Mouse (Mus musculus): ENCODE measurements around the gene Sgsh. TPM values are rescaled to one million over a fixed set of nuclear protein-coding genes. Genes with fewer than 3 reads are reported as not detected.
A peak's percentile ranks its signal among the peaks of the same experiment; 100 is the strongest.
"Not testable (repeated sequence)": the region's sequence is repeated elsewhere in the genome, so short reads cannot be mapped to it uniquely, and the experiment has no call there.

Sgsh gene
- polyA plus RNA-seq, 1 experiment from 2014 or later, result 1.9 TPM

DNA sequence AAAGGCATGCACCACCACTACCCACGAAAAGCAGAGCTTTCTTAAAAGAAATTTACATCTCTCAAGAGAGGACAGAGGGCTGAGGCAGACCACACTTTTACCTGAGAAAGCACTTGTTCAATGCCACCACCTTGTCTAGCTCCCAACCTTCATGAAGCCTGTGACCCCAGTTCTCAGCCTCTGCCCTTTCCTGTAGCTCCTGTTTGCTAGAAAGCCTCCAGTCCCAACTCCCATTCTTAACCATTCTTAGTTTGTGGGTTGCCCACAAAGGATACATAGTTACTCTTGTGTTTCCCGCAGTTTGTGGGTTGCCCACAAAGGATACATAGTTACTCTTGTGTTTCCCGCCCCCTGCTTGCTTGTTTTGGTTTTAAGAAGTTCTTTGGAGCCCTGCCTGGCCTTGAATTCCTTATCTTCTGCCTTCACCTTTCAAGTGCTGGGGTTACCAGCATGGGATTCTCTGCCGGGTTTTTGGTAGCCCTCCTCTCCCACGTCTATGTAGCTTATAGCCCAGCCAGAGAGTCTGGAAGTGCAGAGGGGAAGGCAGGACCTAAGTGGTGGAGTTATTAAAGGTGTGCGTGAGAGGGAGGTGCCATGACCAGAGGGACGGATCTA is 36.2 kb upstream of the Sgsh start:
- 7% methylated on average over 7 of the region's 7 CpGs for WGBS (ENCODE audit: insufficient replicate concordance)
- Histone ChIP-seq H3K4me1 (replicated peaks) (peaks cover 70% of the 10 kb centered on the region), H3K9ac (no peak overlapping the region)

GRCm38 (mm10) chr11:119390271-119391231 is 35.2 kb upstream of the Sgsh start:
- Histone ChIP-seq H3K9ac (peak overlapping the region; percentile 51), H3K36me3 (replicated peaks) (no peaks in the 10 kb centered on the region), H3K4me3 (replicated peaks) (peak overlapping the region; percentile 80), H3K27me3 (peaks cover 36% of the 10 kb centered on the region), H3K27ac (replicated peaks) (peak overlapping the region; percentile 72), H3K4me2 (peak overlapping the region; percentile 97), H3K9me3 (replicated peaks) (no peaks in the 10 kb centered on the region), H3K4me1 (replicated peaks) (peaks cover 65% of the 10 kb centered on the region)
- peak; percentile 14; the same call in 1 of the 2 replicates for ATAC-seq (ENCODE audit: insufficient read depth)
- 1% methylated on average over 53 of the region's 53 CpGs for WGBS (ENCODE audit: insufficient replicate concordance)

More for the DNA sequence above, 36.2 kb upstream of the Sgsh start:
- Histone ChIP-seq H3K4me3 (replicated peaks) (peak overlapping the region; percentile 80), H3K4me2 (peak overlapping the region; percentile 97), H3K27ac (replicated peaks) (peak overlapping the region; percentile 72), H3K9me3 (replicated peaks) (no peaks in the 10 kb centered on the region), H3K36me3 (replicated peaks) (peaks cover 4% of the 10 kb centered on the region; the same call in 1 of the 2 replicates), H3K27me3 (peaks cover 36% of the 10 kb centered on the region)
- ATAC-seq (ENCODE audit: insufficient read depth), result peak; percentile 26

DNA sequence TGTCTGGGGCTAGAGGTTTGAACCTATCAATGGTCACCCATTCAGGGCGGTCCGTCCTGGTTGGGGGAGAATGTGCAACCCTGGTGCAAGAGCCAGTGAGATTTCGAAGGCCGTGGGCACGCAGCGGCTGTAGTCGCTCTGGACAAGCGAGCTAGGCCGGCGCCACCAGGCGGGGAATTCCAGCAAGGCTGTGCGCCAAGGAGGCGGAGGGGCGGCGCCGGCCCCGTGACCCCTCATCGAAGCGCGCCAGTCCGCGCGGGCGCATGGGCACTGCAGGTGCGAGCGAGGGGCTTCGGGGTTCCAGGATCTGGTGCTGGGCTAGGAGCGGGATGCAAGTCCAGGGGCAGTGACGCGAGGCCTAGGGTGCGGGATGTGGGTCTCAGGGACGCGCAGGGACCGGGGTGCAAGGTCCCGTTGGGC is 34.5 kb upstream of the Sgsh start:
- Histone ChIP-seq H3K27me3 (peaks cover 36% of the 10 kb centered on the region), H3K4me3 (replicated peaks) (peak overlapping the region; percentile 80), H3K36me3 (replicated peaks) (no peaks in the 10 kb centered on the region), H3K9ac (peak overlapping the region; percentile 51), H3K9me3 (replicated peaks) (no peaks in the 10 kb centered on the region), H3K27ac (replicated peaks) (peak overlapping the region; percentile 72), H3K4me2 (peak overlapping the region; percentile 97), H3K4me1 (replicated peaks) (peaks cover 59% of the 10 kb centered on the region)
- ATAC-seq (ENCODE audit: insufficient read depth), result peak; percentile 11; the same call in 1 of the 2 replicates
- WGBS (ENCODE audit: insufficient replicate concordance), result 0% methylated on average over 35 of the region's 35 CpGs

- 23% methylated on average over 3 of the region's 3 CpGs for WGBS (ENCODE audit: insufficient replicate concordance)
- H3K27ac ChIP-seq (replicated peaks); ATAC-seq (ENCODE audit: insufficient read depth); H3K9ac ChIP-seq; H3K36me3 ChIP-seq (replicated peaks); H3K9me3 ChIP-seq (replicated peaks); H3K4me2 ChIP-seq; H3K4me3 ChIP-seq (replicated peaks): not testable (repeated sequence)
- Histone ChIP-seq H3K4me1 (replicated peaks) (peaks cover 35% of the 10 kb centered on the region), H3K27me3 (peaks cover 36% of the 10 kb centered on the region)
Measured at GRCm38 (mm10) chr11:119387273-119387672, 31.9 kb upstream of the Sgsh start.

DNA sequence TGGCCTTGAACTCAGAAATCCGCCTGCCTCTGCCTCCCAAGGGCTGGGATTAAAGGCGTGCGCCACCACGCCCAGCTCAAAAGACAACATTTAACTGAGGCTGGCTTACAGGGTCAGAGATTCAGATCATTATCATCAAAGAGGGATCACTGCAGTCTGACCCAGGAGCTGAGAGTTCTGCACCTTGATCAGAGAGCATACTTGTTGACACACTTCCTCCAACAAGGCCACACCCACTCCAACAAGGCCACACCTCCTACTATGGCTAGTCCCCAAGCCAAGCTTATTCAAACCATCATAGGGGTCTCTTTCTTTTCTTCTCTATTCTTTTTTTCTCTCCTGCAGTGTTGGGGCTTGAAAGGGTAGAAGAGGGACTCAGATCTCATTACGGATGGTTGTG is 31.0 kb upstream of the Sgsh start:
- no peak overlapping the region for H3K4me3 ChIP-seq (replicated peaks)
- 78% methylated on average over 5 of the region's 5 CpGs for WGBS (ENCODE audit: insufficient replicate concordance)
- no peak for ATAC-seq (ENCODE audit: insufficient read depth)
- no peak overlapping the region for H3K4me2 ChIP-seq
- H3K4me1 ChIP-seq (replicated peaks), result peaks cover 25% of the 10 kb centered on the region
- H3K27me3 ChIP-seq, result peaks cover 36% of the 10 kb centered on the region
- no peaks in the 10 kb centered on the region for H3K9me3 ChIP-seq (replicated peaks)
- no peak overlapping the region for H3K27ac ChIP-seq (replicated peaks)
- no peaks in the 10 kb centered on the region for H3K36me3 ChIP-seq (replicated peaks)
- no peak overlapping the region for H3K9ac ChIP-seq

DNA sequence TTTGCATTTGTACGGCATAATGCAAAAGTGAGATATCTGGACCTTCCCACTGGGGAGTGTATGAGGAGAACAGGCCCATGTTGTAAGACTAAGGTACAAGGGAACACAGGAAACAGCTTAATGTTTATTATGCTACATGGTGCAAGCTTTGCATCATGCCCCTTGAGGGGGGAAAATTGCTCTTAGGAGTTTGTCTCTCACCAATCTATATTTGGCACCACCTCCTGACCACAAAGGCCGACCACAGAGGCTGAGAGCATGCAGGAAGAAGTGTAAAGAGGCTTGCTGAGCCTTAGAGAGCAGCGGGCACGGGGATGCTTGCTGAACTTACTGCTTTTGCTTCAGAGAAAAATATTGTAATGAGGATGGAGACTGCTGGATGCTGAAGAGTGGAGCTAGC is 29.6 kb upstream of the Sgsh start:
- no peak overlapping the region for H3K27ac ChIP-seq (replicated peaks)
- no peak overlapping the region for H3K4me2 ChIP-seq
- peaks cover 25% of the 10 kb centered on the region for H3K27me3 ChIP-seq
- no peak overlapping the region for H3K9ac ChIP-seq
- H3K4me1 ChIP-seq (replicated peaks), result peaks cover 13% of the 10 kb centered on the region
- no peak overlapping the region for H3K4me3 ChIP-seq (replicated peaks)
- H3K36me3 ChIP-seq (replicated peaks), result no peaks in the 10 kb centered on the region
- 17% methylated on average over 4 of the region's 4 CpGs for WGBS (ENCODE audit: insufficient replicate concordance)
- no peak for ATAC-seq (ENCODE audit: insufficient read depth)
- no peaks in the 10 kb centered on the region for H3K9me3 ChIP-seq (replicated peaks)

DNA sequence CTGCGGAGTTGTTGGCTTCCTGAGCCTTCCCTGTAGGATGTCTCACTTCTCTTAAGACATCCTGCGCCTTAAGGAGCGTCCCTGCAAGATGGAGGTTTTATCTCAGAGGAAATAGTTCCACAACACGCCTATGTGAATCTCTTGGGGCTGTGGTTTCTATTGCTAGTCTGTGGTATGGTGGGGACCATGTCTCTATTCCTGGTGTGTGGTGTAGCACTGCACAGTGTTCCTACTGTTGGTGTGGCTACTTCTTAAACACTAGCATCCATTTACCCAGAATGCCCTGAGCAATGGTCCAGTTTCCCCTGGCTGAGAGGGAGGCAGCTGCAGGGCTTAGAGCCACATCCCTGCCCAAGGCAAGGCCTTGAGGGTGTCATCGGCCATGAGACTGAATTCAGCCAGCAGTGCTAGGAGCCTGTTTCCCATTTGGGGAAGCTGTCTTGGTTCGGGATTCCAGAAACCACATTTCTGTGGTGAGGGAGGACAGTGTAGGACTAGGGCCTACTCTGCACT is 27.1 kb upstream of the Sgsh start:
- Histone ChIP-seq H3K9ac (no peak overlapping the region), H3K4me1 (replicated peaks) (peaks cover 2% of the 10 kb centered on the region), H3K4me2 (no peak overlapping the region), H3K27me3 (no peaks in the 10 kb centered on the region), H3K36me3 (replicated peaks) (no peaks in the 10 kb centered on the region), H3K4me3 (replicated peaks) (no peak overlapping the region), H3K9me3 (replicated peaks) (no peaks in the 10 kb centered on the region), H3K27ac (replicated peaks) (no peak overlapping the region)
- ATAC-seq (ENCODE audit: insufficient read depth), result peak; percentile 18; the same call in 1 of the 2 replicates
- 33% methylated on average over 6 of the region's 6 CpGs for WGBS (ENCODE audit: insufficient replicate concordance)

GRCm38 (mm10) chr11:119381631-119382337 is 26.4 kb upstream of the Sgsh start:
- Histone ChIP-seq H3K4me2 (no peak overlapping the region), H3K27ac (replicated peaks) (no peak overlapping the region), H3K27me3 (no peaks in the 10 kb centered on the region), H3K4me1 (replicated peaks) (peaks cover 3% of the 10 kb centered on the region), H3K9ac (no peak overlapping the region), H3K4me3 (replicated peaks) (no peak overlapping the region), H3K9me3 (replicated peaks) (no peaks in the 10 kb centered on the region), H3K36me3 (replicated peaks) (no peaks in the 10 kb centered on the region)
- WGBS (ENCODE audit: insufficient replicate concordance), result 52% methylated on average over 9 of the region's 9 CpGs
- ATAC-seq (ENCODE audit: insufficient read depth), result no peak

DNA sequence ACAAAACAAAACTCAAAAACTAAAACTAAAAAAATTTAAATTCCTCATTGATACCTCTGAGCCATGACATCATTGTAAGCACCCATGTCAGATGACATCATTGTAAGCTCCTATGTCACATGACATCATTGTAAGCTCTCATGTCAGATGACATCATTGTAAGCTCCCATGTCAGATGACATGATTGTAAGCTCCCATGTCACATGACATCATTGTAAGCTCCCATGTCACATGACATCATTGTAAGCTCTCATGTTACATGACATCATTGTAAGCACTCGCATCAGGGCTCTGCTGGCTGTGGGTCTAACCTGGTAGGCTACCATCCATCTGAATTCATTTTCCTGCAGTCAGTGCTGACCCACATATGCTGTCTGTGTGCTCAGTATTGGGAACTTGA is 23.2 kb upstream of the Sgsh start:
- WGBS (ENCODE audit: insufficient replicate concordance), result 78% methylated on average over 1 of the region's 1 CpGs

DNA sequence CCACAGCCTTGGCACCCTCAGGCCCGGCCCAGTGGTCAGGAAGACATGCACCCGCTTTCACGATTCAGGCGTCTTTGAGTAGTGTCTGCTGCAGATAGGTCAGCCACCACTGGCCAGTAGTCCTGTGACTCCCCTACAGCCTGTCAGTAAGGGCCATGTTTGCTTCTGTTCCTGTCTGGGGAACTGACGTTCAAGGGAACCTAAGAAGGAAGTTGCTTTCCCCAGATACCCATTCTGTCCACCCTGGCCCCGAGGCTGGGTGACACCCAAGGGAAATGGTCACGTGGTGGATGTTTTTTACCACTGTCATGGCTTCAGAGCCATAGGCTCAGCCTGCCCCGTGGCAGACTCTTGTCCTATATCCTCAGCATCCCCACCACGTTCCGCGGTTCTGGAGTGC is 22.0 kb upstream of the Sgsh start:
- Histone ChIP-seq H3K27me3 (no peaks in the 10 kb centered on the region), H3K9me3 (replicated peaks) (no peaks in the 10 kb centered on the region), H3K4me1 (replicated peaks) (peaks cover 17% of the 10 kb centered on the region), H3K4me3 (replicated peaks) (no peak overlapping the region), H3K27ac (replicated peaks) (0 out of 2 replicates have a peak overlapping the region, but pooled peaks have one; percentile 26), H3K4me2 (no peak overlapping the region), H3K9ac (no peak overlapping the region), H3K36me3 (replicated peaks) (no peaks in the 10 kb centered on the region)
- ATAC-seq (ENCODE audit: insufficient read depth), result peak; percentile 35; the same call in 1 of the 2 replicates
- 60% methylated on average over 11 of the region's 11 CpGs for WGBS (ENCODE audit: insufficient replicate concordance)

More for the DNA sequence above, 23.2 kb upstream of the Sgsh start:
- Histone ChIP-seq H3K4me3 (replicated peaks) (no peak overlapping the region), H3K4me1 (replicated peaks) (peaks cover 17% of the 10 kb centered on the region), H3K36me3 (replicated peaks) (no peaks in the 10 kb centered on the region), H3K4me2 (no peak overlapping the region), H3K27ac (replicated peaks) (no peak overlapping the region), H3K9me3 (replicated peaks) (no peaks in the 10 kb centered on the region), H3K9ac (no peak overlapping the region), H3K27me3 (no peaks in the 10 kb centered on the region)
- no peak for ATAC-seq (ENCODE audit: insufficient read depth)

Data from liver, embryonic 15.5 days (tissue).